Mouse (Mus musculus) neutrophil, adult 59 days (primary cell): Measurements from ENCODE around the gene Bahcc1. TPM values are rescaled to one million over a fixed set of nuclear protein-coding genes. Genes with fewer than 3 reads are reported as not detected.

Source experiments
- total RNA-seq, 2 experiments: library from RNA; stranded (reverse); gene quantifications; 1 replicate in 1 of 2; 2 replicates in 1 of 2; pipeline ENCODE4 v1.2.4; 2023

Bahcc1 gene
- 1 to 10 TPM; 4.0 to 5.5 TPM for total RNA-seq

DNA sequence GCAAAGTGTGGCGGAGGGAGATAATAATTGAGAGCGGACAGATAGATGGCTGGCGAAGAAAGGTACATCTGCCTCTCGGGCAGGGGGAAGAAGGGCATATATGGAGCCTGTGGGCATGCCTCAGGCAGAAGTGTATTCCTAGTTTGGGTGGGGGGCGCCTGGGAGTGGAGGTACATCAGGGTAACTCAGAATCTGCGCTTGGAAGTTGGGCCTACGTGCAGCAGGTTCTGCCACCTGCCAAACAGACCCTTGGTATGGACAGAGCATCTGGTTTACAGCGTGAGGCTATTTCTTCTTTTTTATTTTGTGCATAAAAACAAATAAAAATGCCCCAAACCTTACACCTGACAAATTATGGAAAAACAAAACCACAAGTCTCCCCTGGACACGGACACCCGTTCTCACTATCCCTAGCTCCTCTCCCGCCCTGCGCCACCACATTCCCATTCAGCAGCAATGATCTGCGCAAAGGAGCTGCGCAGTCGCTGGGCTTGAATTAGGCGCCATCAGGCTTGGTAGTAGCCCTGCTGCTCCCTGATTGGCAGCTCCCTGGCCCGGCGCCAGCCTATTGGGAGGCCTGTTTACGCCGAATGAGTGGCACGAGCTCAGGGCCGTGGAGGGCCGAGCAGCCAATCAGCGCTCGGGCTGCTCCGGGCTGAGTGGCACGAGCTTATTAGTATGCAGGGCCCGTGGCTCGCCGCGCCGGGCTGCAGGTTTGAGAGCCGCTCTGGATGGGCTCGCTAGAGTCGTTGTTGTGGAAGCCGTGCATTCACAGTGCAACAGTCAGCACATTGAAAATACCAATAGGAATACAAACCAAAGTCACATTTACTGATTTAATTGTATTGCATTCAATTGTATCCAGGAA is at the start of gene Bahcc1:
Gene Bahcc1, plus strand, starts transcription at position 718 of the 868 bp plus-strand sequence.

Other genes starting within 250 kb of the Bahcc1 start
- 10 to 100 TPM; 53.6 to 55.4 TPM for gene Aatk, start 185.8 kb upstream of the Bahcc1 start, total RNA-seq
- gene Cep131, start 146.1 kb upstream of the Bahcc1 start, total RNA-seq = 10 to 100 TPM in 1 of 2 experiments, 1 to 10 TPM in 1; 9.6 to 11.1 TPM
- 10 to 100 TPM; 16.9 to 17.8 TPM for gene Tepsin, start 134.2 kb upstream of the Bahcc1 start, total RNA-seq
- gene Ndufaf8, start 134.0 kb upstream of the Bahcc1 start, total RNA-seq = 10 to 100 TPM; 14.2 to 19.0 TPM
- gene Slc38a10, start 81.6 kb upstream of the Bahcc1 start, total RNA-seq = 10 to 100 TPM; 84.9 to 93.4 TPM
- 1,000 to 10,000 TPM; 3,512 to 3,572 TPM for gene Actg1, start 115.6 kb downstream of the Bahcc1 start, total RNA-seq
- 1 to 10 TPM in 1 of 2 experiments, not detected in 1; 1.3 TPM for gene Fscn2, start 128.6 kb downstream of the Bahcc1 start, total RNA-seq
- gene Faap100, start 145.8 kb downstream of the Bahcc1 start, total RNA-seq = 10 to 100 TPM; 14.7 to 20.0 TPM
- gene Nploc4, start 204.8 kb downstream of the Bahcc1 start, total RNA-seq = 10 to 100 TPM; 46.4 to 49.1 TPM
- gene Tspan10, start 209.7 kb downstream of the Bahcc1 start, total RNA-seq = under 1 TPM in 1 of 2 experiments, not detected in 1; 0.22 TPM
- not detected for gene Pde6g, start 220.6 kb downstream of the Bahcc1 start, total RNA-seq
- 1 to 10 TPM; 5.2 to 6.9 TPM for gene Oxld1, start 225.1 kb downstream of the Bahcc1 start, total RNA-seq
- gene Ccdc137, start 225.2 kb downstream of the Bahcc1 start, total RNA-seq = 10 to 100 TPM in 1 of 2 experiments, 1 to 10 TPM in 1; 9.3 to 11.5 TPM
- gene Arl16, start 234.7 kb downstream of the Bahcc1 start, total RNA-seq = 1 to 10 TPM; 8.2 to 9.5 TPM